In genomic region chr3:89379388-89380131, GRCm38 (mm10) we compare ENCODE assay signal across 12 mouse cellular contexts. TPM values are rescaled to one million over a fixed set of nuclear protein-coding genes. Genes with fewer than 3 reads are reported as not detected.
DNase-seq lines count a peak whose midpoint lies in the region; ATAC-seq and TF ChIP-seq lines count a peak whose summit lies in the region.
"Had no signal": no experiment of that assay in that cellular context is flagged by ENCODE, and none has a peak within 500 bp of the region (broad histone marks: within the 10 kb centered on the region; RNA-seq: fewer than 3 reads in every experiment).

No protein-coding gene starts in this region.

- peaks cover 26% of the 10 kb centered on the region for H3K4me1 ChIP-seq in intestine, embryonic 16.5 days (ENCODE audit: control insufficient read depth, insufficient read depth, low read length)
- H3K4me1 ChIP-seq in intestine, embryonic 15.5 days (replicated peaks), result peaks cover 32% of the 10 kb centered on the region
- peaks cover 21% of the 10 kb centered on the region for H3K4me1 ChIP-seq in ES-Bruce4 (ENCODE audit: control insufficient read depth, insufficient read depth, low read length)
- H3K4me1 ChIP-seq in embryonic facial prominence, embryonic 10.5 days, result peaks cover 28% of the 10 kb centered on the region
- peaks cover 13% of the 10 kb centered on the region for H3K4me1 ChIP-seq in neural tube, embryonic 15.5 days

- no peak for TF ChIP-seq CTCF in ES-Bruce4 (IDR thresholded peaks at IDR 0.05; ENCODE audit: low read depth, low read length)

- no peaks in the 10 kb centered on the region for H3K9me3 ChIP-seq in intestine, embryonic 16.5 days (ENCODE audit: control insufficient read depth, low read length)
- H3K9me3 ChIP-seq in intestine, embryonic 15.5 days, result no peaks in the 10 kb centered on the region
- H3K9me3 ChIP-seq in ES-Bruce4 (replicated peaks; ENCODE audit: control insufficient read depth, insufficient read depth, low read length, poor library complexity, severe bottlenecking), result no peaks in the 10 kb centered on the region
- H3K9me3 ChIP-seq in embryonic facial prominence, embryonic 10.5 days, result no peaks in the 10 kb centered on the region
- no peaks in the 10 kb centered on the region for H3K9me3 ChIP-seq in neural tube, embryonic 15.5 days (replicated peaks)
- H3K9me3 ChIP-seq: embryonic facial prominence, embryonic 13.5 days had no signal

- no peak overlapping the region; the same call in 1 of the 2 replicates for H3K27ac ChIP-seq in intestine, embryonic 16.5 days (ENCODE audit: low read length)
- no peak overlapping the region for H3K27ac ChIP-seq in intestine, embryonic 15.5 days
- H3K27ac ChIP-seq in ES-Bruce4 (ENCODE audit: insufficient read depth, low read length), result peak overlapping the region; percentile 84; the same call in 1 of the 2 replicates
- no peak overlapping the region for H3K27ac ChIP-seq in embryonic facial prominence, embryonic 10.5 days (replicated peaks)
- no peak overlapping the region for H3K27ac ChIP-seq in neural tube, embryonic 15.5 days (replicated peaks)

- TF ChIP-seq POLR2A in ES-Bruce4 (IDR thresholded peaks at IDR 0.05; ENCODE audit: insufficient read depth, low read length), result no peak

- no peak for DNase-seq in embryonic facial prominence, embryonic 10.5 days (ENCODE audit: low spot score)
- no peak for DNase-seq in left cerebral cortex, postnatal 25 days (ENCODE audit: low spot score in 2 of 2)
- DNase-seq in kidney, adult 18-20 months, result no peak
- DNase-seq: gastrocnemius, postnatal 10 days; kidney, adult 9 months had no signal

- H3K4me3 ChIP-seq in intestine, embryonic 16.5 days (ENCODE audit: low read length), result no peak overlapping the region
- no peak overlapping the region for H3K4me3 ChIP-seq in intestine, embryonic 15.5 days (replicated peaks)
- peak overlapping the region; percentile 14 for H3K4me3 ChIP-seq in ES-Bruce4 (ENCODE audit: low read depth, low read length)
- peak overlapping the region; percentile 74; the same call in 1 of the 2 replicates for H3K4me3 ChIP-seq in embryonic facial prominence, embryonic 10.5 days
- no peak overlapping the region for H3K4me3 ChIP-seq in neural tube, embryonic 15.5 days (replicated peaks)

- peak overlapping the region; percentile 80; the same call in 1 of the 2 replicates for H3K4me2 ChIP-seq in intestine, embryonic 16.5 days (ENCODE audit: low read depth, low read length)
- H3K4me2 ChIP-seq in intestine, embryonic 15.5 days (replicated peaks), result no peak overlapping the region
- H3K4me2 ChIP-seq in neural tube, embryonic 15.5 days, result peak overlapping the region; percentile 79

- peaks cover 4% of the 10 kb centered on the region; the same call in 1 of the 2 replicates for H3K36me3 ChIP-seq in intestine, embryonic 16.5 days (ENCODE audit: control insufficient read depth, insufficient read depth, low read length)
- H3K36me3 ChIP-seq in intestine, embryonic 15.5 days, result peaks cover 9% of the 10 kb centered on the region; the same call in 1 of the 2 replicates
- no peaks in the 10 kb centered on the region; the same call in 1 of the 2 replicates for H3K36me3 ChIP-seq in ES-Bruce4 (ENCODE audit: control insufficient read depth, insufficient read depth, low read length, poor library complexity, severe bottlenecking)
- peaks cover 18% of the 10 kb centered on the region for H3K36me3 ChIP-seq in embryonic facial prominence, embryonic 10.5 days (replicated peaks)
- H3K36me3 ChIP-seq in neural tube, embryonic 15.5 days, result no peaks in the 10 kb centered on the region

- H3K9ac ChIP-seq in intestine, embryonic 16.5 days (ENCODE audit: low read depth, low read length), result no peak overlapping the region; the same call in 1 of the 2 replicates
- H3K9ac ChIP-seq in intestine, embryonic 15.5 days, result no peak overlapping the region
- peak overlapping the region; percentile 49 for H3K9ac ChIP-seq in ES-Bruce4 (ENCODE audit: low read depth, poor library complexity, severe bottlenecking)
- no peak overlapping the region for H3K9ac ChIP-seq in neural tube, embryonic 15.5 days (replicated peaks)

- H3K27me3 ChIP-seq in intestine, embryonic 16.5 days (replicated peaks; ENCODE audit: control insufficient read depth, insufficient read depth, low read length), result no peaks in the 10 kb centered on the region
- no peaks in the 10 kb centered on the region for H3K27me3 ChIP-seq in intestine, embryonic 15.5 days (replicated peaks)
- no peaks in the 10 kb centered on the region for H3K27me3 ChIP-seq in ES-Bruce4 (ENCODE audit: control insufficient read depth, insufficient read depth, low read length, poor library complexity, severe bottlenecking)
- 0 out of 2 replicates have a peak, but pooled peaks cover 4% of the 10 kb centered on the region for H3K27me3 ChIP-seq in embryonic facial prominence, embryonic 10.5 days (replicated peaks; ENCODE audit: low read depth, poor library complexity, severe bottlenecking)
- H3K27me3 ChIP-seq in neural tube, embryonic 15.5 days (replicated peaks), result no peaks in the 10 kb centered on the region
- H3K27me3 ChIP-seq: embryonic facial prominence, embryonic 13.5 days had no signal

- WGBS in intestine, embryonic 16.5 days, result 86% methylated on average over 31 of the region's 31 CpGs
- 85% methylated on average over 31 of the region's 31 CpGs for WGBS in intestine, embryonic 15.5 days
- 87% methylated on average over 31 of the region's 31 CpGs for WGBS in embryonic facial prominence, embryonic 10.5 days
- 91% methylated on average over 31 of the region's 31 CpGs for WGBS in neural tube, embryonic 15.5 days

- intact Hi-C loops in left cerebral cortex, postnatal 25 days (cut with DNase I), result loop anchor here (5.0 kb wide), 1 partner anchor 108 kb away; no protein-coding TSS in a partner anchor

- no peak for TF ChIP-seq EP300 in ES-Bruce4 (IDR thresholded peaks at IDR 0.05; ENCODE audit: insufficient read depth, low read depth, low read length)

- ATAC-seq in intestine, embryonic 16.5 days, result no peak
- ATAC-seq in intestine, embryonic 15.5 days, result no peak
- no peak for ATAC-seq in neural tube, embryonic 15.5 days (ENCODE audit: low FRiP score)
- ATAC-seq in granulocyte monocyte progenitor cell, adult 5-6 weeks (replicated peaks; ENCODE audit: poor library complexity, severe bottlenecking), result no peak

RNA-seq across cellular contexts. Expression of gene Dcst1, which starts 14.5 kb away (rescaled TPM):
- polyA plus RNA-seq in intestine, embryonic 16.5 days (2015; fragmentation: Nextera tagmentation; extraction: Ambion mirVana), result 3.5 and 5.0 TPM in 2 replicates
- 1.6 and 1.9 TPM in 2 replicates for polyA plus RNA-seq in intestine, embryonic 15.5 days (2015; fragmentation: Nextera tagmentation; extraction: Ambion mirVana)
- not detected in 2 replicates for polyA plus RNA-seq in ES-Bruce4 (2011; ENCODE audit: insufficient read depth, insufficient read length, low read depth, missing spikeins)
- polyA plus RNA-seq in embryonic facial prominence, embryonic 10.5 days (2016; fragmentation: Nextera tagmentation; extraction: Ambion mirVana), result 0.20 and 0.47 TPM in 2 replicates
- 0.86 and 1.2 TPM in 2 replicates for polyA plus RNA-seq in neural tube, embryonic 15.5 days (2015; fragmentation: Nextera tagmentation; extraction: Ambion mirVana)
- total RNA-seq in left cerebral cortex, postnatal 25 days (2021), result not detected
- total RNA-seq in granulocyte monocyte progenitor cell, adult 5-6 weeks (2014; fragmentation: Nextera tagmentation), result not detected in 2 replicates
- not detected in 2 replicates for total RNA-seq in granulocyte monocyte progenitor cell, adult 5-6 weeks (2017)
- total RNA-seq: megakaryocyte-erythroid progenitor cell, adult 5-6 weeks had no signal

RNA-seq across cellular contexts. Expression of gene Zbtb7b, which starts 15.0 kb away (rescaled TPM):
- 10.0 and 11.3 TPM in 2 replicates for polyA plus RNA-seq in intestine, embryonic 16.5 days (2015; fragmentation: Nextera tagmentation; extraction: Ambion mirVana)
- polyA plus RNA-seq in intestine, embryonic 15.5 days (2015; fragmentation: Nextera tagmentation; extraction: Ambion mirVana), result 8.9 and 10.4 TPM in 2 replicates
- 35.1 and 35.7 TPM in 2 replicates for polyA plus RNA-seq in ES-Bruce4 (2011; ENCODE audit: insufficient read depth, insufficient read length, low read depth, missing spikeins)
- 0.98 and 1.2 TPM in 2 replicates for polyA plus RNA-seq in embryonic facial prominence, embryonic 10.5 days (2016; fragmentation: Nextera tagmentation; extraction: Ambion mirVana)
- polyA plus RNA-seq in neural tube, embryonic 15.5 days (2015; fragmentation: Nextera tagmentation; extraction: Ambion mirVana), result 0.73 and 1.5 TPM in 2 replicates
- total RNA-seq in left cerebral cortex, postnatal 25 days (2021), result 10 to 100 TPM; 11.9 to 14.8 TPM
- total RNA-seq in granulocyte monocyte progenitor cell, adult 5-6 weeks (2014; fragmentation: Nextera tagmentation), result 8.5 and 18.6 TPM in 2 replicates
- 7.5 and 14.0 TPM in 2 replicates for total RNA-seq in granulocyte monocyte progenitor cell, adult 5-6 weeks (2017)

RNA-seq across cellular contexts. Expression of gene Dcst2, which starts 17.8 kb away (rescaled TPM):
- 2.8 and 5.0 TPM in 2 replicates for polyA plus RNA-seq in intestine, embryonic 16.5 days (2015; fragmentation: Nextera tagmentation; extraction: Ambion mirVana)
- 1.4 and 1.5 TPM in 2 replicates for polyA plus RNA-seq in intestine, embryonic 15.5 days (2015; fragmentation: Nextera tagmentation; extraction: Ambion mirVana)
- polyA plus RNA-seq in ES-Bruce4 (2011; ENCODE audit: insufficient read depth, insufficient read length, low read depth, missing spikeins), result 0.25 and 0.29 TPM in 2 replicates
- polyA plus RNA-seq in embryonic facial prominence, embryonic 10.5 days (2016; fragmentation: Nextera tagmentation; extraction: Ambion mirVana), result 0.09 and 0.15 TPM in 2 replicates
- polyA plus RNA-seq in neural tube, embryonic 15.5 days (2015; fragmentation: Nextera tagmentation; extraction: Ambion mirVana), result 0.18 and 0.26 TPM in 2 replicates
- total RNA-seq in left cerebral cortex, postnatal 25 days (2021), result under 1 TPM in 1 of 2 experiments, not detected in 1; 0.32 TPM
- not detected in 2 replicates for total RNA-seq in granulocyte monocyte progenitor cell, adult 5-6 weeks (2014; fragmentation: Nextera tagmentation)
- total RNA-seq in granulocyte monocyte progenitor cell, adult 5-6 weeks (2017), result not detected in 2 replicates
- total RNA-seq: gastrocnemius, postnatal 10 days; megakaryocyte-erythroid progenitor cell, adult 5-6 weeks had no signal

RNA-seq across cellular contexts. Expression of gene Lenep, which starts 23.0 kb away (rescaled TPM):
- polyA plus RNA-seq in intestine, embryonic 16.5 days (2015; fragmentation: Nextera tagmentation; extraction: Ambion mirVana), result not detected in 2 replicates
- polyA plus RNA-seq in intestine, embryonic 15.5 days (2015; fragmentation: Nextera tagmentation; extraction: Ambion mirVana), result not detected in 2 replicates
- not detected in 2 replicates for polyA plus RNA-seq in ES-Bruce4 (2011; ENCODE audit: insufficient read depth, insufficient read length, low read depth, missing spikeins)
- 0.74 TPM in 1 of 2 replicates, not detected in the other for polyA plus RNA-seq in embryonic facial prominence, embryonic 10.5 days (2016; fragmentation: Nextera tagmentation; extraction: Ambion mirVana)
- 0.18 and 2.1 TPM in 2 replicates for polyA plus RNA-seq in neural tube, embryonic 15.5 days (2015; fragmentation: Nextera tagmentation; extraction: Ambion mirVana)
- total RNA-seq in left cerebral cortex, postnatal 25 days (2021), result 1 to 10 TPM in 1 of 2 experiments, not detected in 1; 3.0 TPM
- 0.64 and 2.1 TPM in 2 replicates for total RNA-seq in granulocyte monocyte progenitor cell, adult 5-6 weeks (2014; fragmentation: Nextera tagmentation)
- not detected in 2 replicates for total RNA-seq in granulocyte monocyte progenitor cell, adult 5-6 weeks (2017)
- polyA plus RNA-seq: embryonic facial prominence, embryonic 13.5 days had no signal

RNA-seq across cellular contexts. Expression of gene Adam15, which starts 29.8 kb away (rescaled TPM):
- 49.3 and 51.6 TPM in 2 replicates for polyA plus RNA-seq in intestine, embryonic 16.5 days (2015; fragmentation: Nextera tagmentation; extraction: Ambion mirVana)
- 45.5 and 49.5 TPM in 2 replicates for polyA plus RNA-seq in intestine, embryonic 15.5 days (2015; fragmentation: Nextera tagmentation; extraction: Ambion mirVana)
- polyA plus RNA-seq in ES-Bruce4 (2011; ENCODE audit: insufficient read depth, insufficient read length, low read depth, missing spikeins), result 25.2 TPM in 2 replicates
- polyA plus RNA-seq in embryonic facial prominence, embryonic 10.5 days (2016; fragmentation: Nextera tagmentation; extraction: Ambion mirVana), result 30.5 and 34.2 TPM in 2 replicates
- polyA plus RNA-seq in neural tube, embryonic 15.5 days (2015; fragmentation: Nextera tagmentation; extraction: Ambion mirVana), result 69.9 and 71.9 TPM in 2 replicates
- total RNA-seq in left cerebral cortex, postnatal 25 days (2021), result 100 to 1,000 TPM; 101 to 105 TPM
- 42.7 and 80.7 TPM in 2 replicates for total RNA-seq in granulocyte monocyte progenitor cell, adult 5-6 weeks (2014; fragmentation: Nextera tagmentation)
- 34.8 and 44.8 TPM in 2 replicates for total RNA-seq in granulocyte monocyte progenitor cell, adult 5-6 weeks (2017)

Comparison
In these comparisons a context has a peak if more than half of its experiments do, and no peak if none do; other contexts are left out.
1. H3K4me3 ChIP-seq: peak in ES-Bruce4 (single experiment) and embryonic facial prominence, embryonic 10.5 days (single experiment); none in intestine, embryonic 16.5 days (single experiment), intestine, embryonic 15.5 days (single experiment) and neural tube, embryonic 15.5 days (single experiment).